Mouse (Mus musculus) left cerebral cortex, adult 2 months (tissue): Measurements from ENCODE around the gene Uox. TPM values are rescaled to one million over a fixed set of nuclear protein-coding genes. Genes with fewer than 3 reads are reported as not detected.

ENCODE experiments used
- DNase-seq, 2 experiments: peaks; one replicate each; pipeline ENCODE4 v3.0.0; 2021 to 2022; ENCODE audit warnings: low spot score in 2 of 2, mixed read lengths in 1 of 2; ENCODE audit errors: extremely low spot score in 1 of 2
- H3K27ac ChIP-seq: fragments of 200-600 bp; 2 replicates; pipeline ENCODE4 v1.8.1; 2022
- H3K4me3 ChIP-seq: fragments of 200-600 bp; 2 replicates; pipeline ENCODE4 v1.8.1; 2022
- CTCF ChIP-seq: fragments of 200-600 bp; IDR thresholded peaks from 2 replicates; pipeline ENCODE4 v1.8.1; 2022; ENCODE audit warnings: antibody characterized with exemption, mild to moderate bottlenecking, moderate library complexity
- intact Hi-C: fragments of 180-260 bp; cut with DNase I; formaldehyde crosslinking; loops from one replicate; pipeline ENCODE4 v1.15.1; 2025
- total RNA-seq, 2 experiments: library from RNA; stranded (reverse); gene quantifications; 2 replicates each; pipeline ENCODE4 v1.2.3; 2021

Gene Uox
- total RNA-seq, 2 experiments from 2014 or later = 0.27 to 0.37 TPM

- Histone ChIP-seq H3K4me3 (no peak overlapping the region), H3K27ac (no peak overlapping the region)
- intact Hi-C loops = loop anchor here (1.0 kb wide), 1 partner anchor 31 kb away; no protein-coding TSS in a partner anchor
- TF ChIP-seq CTCF = no peak
- no peak for DNase-seq
Observed at GRCm38 (mm10) chr3:146641818-146642427, 71.7 kb downstream of the Uox start.

- Histone ChIP-seq H3K27ac (no peak overlapping the region), H3K4me3 (no peak overlapping the region)
- DNase-seq = no peak
- TF ChIP-seq CTCF = no peak
- intact Hi-C loops = no loop called here
Observed at GRCm38 (mm10) chr3:146649311-146649894, 79.2 kb downstream of the Uox start.

GRCm38 (mm10) chr3:146650716-146651115, 80.5 kb downstream of the Uox start:
- Histone ChIP-seq H3K4me3 (no peak overlapping the region), H3K27ac (no peak overlapping the region)
- intact Hi-C loops = no loop called here
- no peak for DNase-seq
- no peak for TF ChIP-seq CTCF

- no peak for TF ChIP-seq CTCF
- Histone ChIP-seq H3K4me3 (no peak within 1 kb of the TSS), H3K27ac (no peak within 1 kb of the TSS)
- DNase-seq = no peak
- intact Hi-C loops = no loop called here
Observed at GRCm38 (mm10) chr3:146651217-146651616, 81.0 kb downstream of the Uox start, which contains the start of gene 4930503B20Rik. Gene 4930503B20Rik (minus strand): TSS chr3:146651317.

GRCm38 (mm10) chr3:146652431-146652830, 82.2 kb downstream of the Uox start:
- Histone ChIP-seq H3K27ac (no peak overlapping the region), H3K4me3 (no peak overlapping the region)
- DNase-seq = no peak
- intact Hi-C loops = no loop called here
- TF ChIP-seq CTCF = no peak

- no peak for TF ChIP-seq CTCF
- Histone ChIP-seq H3K27ac (no peak overlapping the region), H3K4me3 (no peak overlapping the region)
- DNase-seq = no peak
- intact Hi-C loops = no loop called here
Observed at GRCm38 (mm10) chr3:146653692-146654091, 83.5 kb downstream of the Uox start.

- no peak overlapping the region for H3K4me3 ChIP-seq
- no peak for DNase-seq
- no peak for TF ChIP-seq CTCF
- intact Hi-C loops = no loop called here
- no peak overlapping the region for H3K27ac ChIP-seq
Observed at GRCm38 (mm10) chr3:146655111-146655577, 84.9 kb downstream of the Uox start.

GRCm38 (mm10) chr3:146657433-146657832, 87.2 kb downstream of the Uox start:
- DNase-seq = no peak
- intact Hi-C loops = no loop called here
- TF ChIP-seq CTCF = no peak
- H3K4me3 ChIP-seq = no peak overlapping the region
- H3K27ac ChIP-seq = no peak overlapping the region

- no peak for TF ChIP-seq CTCF
- DNase-seq = no peak
- Histone ChIP-seq H3K27ac (no peak overlapping the region), H3K4me3 (no peak overlapping the region)
- intact Hi-C loops = no loop called here
Observed at GRCm38 (mm10) chr3:146658061-146658639, 87.9 kb downstream of the Uox start.

- TF ChIP-seq CTCF = no peak
- Histone ChIP-seq H3K27ac (no peak overlapping the region), H3K4me3 (no peak overlapping the region)
- DNase-seq = no peak
- intact Hi-C loops = no loop called here
Observed at GRCm38 (mm10) chr3:146659321-146659720, 89.1 kb downstream of the Uox start.

- no peak for DNase-seq
- no peak for TF ChIP-seq CTCF
- intact Hi-C loops = no loop called here
Observed at GRCm38 (mm10) chr3:146661001-146661400, 90.8 kb downstream of the Uox start.

GRCm38 (mm10) chr3:146661907-146662306, 91.7 kb downstream of the Uox start:
- DNase-seq = no peak
- H3K27ac ChIP-seq = no peak overlapping the region
- TF ChIP-seq CTCF = no peak
- intact Hi-C loops = no loop called here
- no peak overlapping the region for H3K4me3 ChIP-seq

More at GRCm38 (mm10) chr3:146661001-146661400, 90.8 kb downstream of the Uox start:
- H3K4me3 ChIP-seq = no peak overlapping the region
- no peak overlapping the region for H3K27ac ChIP-seq
